Mouse (Mus musculus) brain, embryonic 14.5 days (tissue): ENCODE data around the gene Slain2. TPM values are rescaled to one million over a fixed set of nuclear protein-coding genes. Genes with fewer than 3 reads are reported as not detected.
A peak's percentile ranks its signal among the peaks of the same experiment; 100 is the strongest.

ENCODE experiments used
- DNase-seq: peaks from one replicate; pipeline ENCODE4 v3.0.0-alpha.2; 2011; ENCODE audit warnings: low read depth
- CTCF ChIP-seq: fragments of 200-500 bp; IDR thresholded peaks from 2 replicates; pipeline ENCODE4 v1.5.1; 2012; ENCODE audit warnings: inconsistent platforms, mild to moderate bottlenecking, moderate library complexity, borderline replicate concordance; ENCODE audit not compliant: insufficient read depth, insufficient read length; ENCODE audit errors: extremely low read depth
- POLR2A ChIP-seq: fragments of 200-500 bp; IDR thresholded peaks from 2 replicates; pipeline ENCODE4 v1.6.1; 2012; ENCODE audit warnings: mild to moderate bottlenecking, inconsistent platforms, borderline replicate concordance; ENCODE audit not compliant: poor library complexity, insufficient read depth, insufficient read length, severe bottlenecking; ENCODE audit errors: extremely low read depth
- polyA plus RNA-seq: library from polyadenylated mRNA; depleted of rRNA; stranded (reverse); fragments of >200 nt; gene quantifications from 2 replicates; pipeline ENCODE4 v1.2.3, GENCODE M21; 2012

Gene Slain2
- polyA plus RNA-seq, 1 experiment = 31.0 TPM

GRCm38 (mm10) chr5:72883706-72884105, 30.4 kb upstream of the Slain2 start:
- TF ChIP-seq POLR2A (no peak), CTCF (no peak)
- no peak for DNase-seq

GRCm38 (mm10) chr5:72886458-72887222, 27.5 kb upstream of the Slain2 start:
- peak; percentile 35 for DNase-seq
- TF ChIP-seq CTCF = no peak
- no peak for TF ChIP-seq POLR2A

GRCm38 (mm10) chr5:72888260-72888659, 25.8 kb upstream of the Slain2 start:
- TF ChIP-seq CTCF = no peak
- TF ChIP-seq POLR2A = no peak
- DNase-seq = no peak

GRCm38 (mm10) chr5:72891534-72891933, 22.6 kb upstream of the Slain2 start:
- TF ChIP-seq CTCF = peak; percentile 80
- TF ChIP-seq POLR2A = no peak

GRCm38 (mm10) chr5:72893987-72894386, 20.1 kb upstream of the Slain2 start:
- no peak for DNase-seq
- no peak for TF ChIP-seq POLR2A
- TF ChIP-seq CTCF = peak; percentile 60

More at GRCm38 (mm10) chr5:72891534-72891933, 22.6 kb upstream of the Slain2 start:
- DNase-seq = peak; percentile 55

GRCm38 (mm10) chr5:72895261-72895660, 18.8 kb upstream of the Slain2 start:
- TF ChIP-seq CTCF = no peak
- TF ChIP-seq POLR2A = no peak
- DNase-seq = no peak

GRCm38 (mm10) chr5:72896478-72897279, 17.4 kb upstream of the Slain2 start:
- DNase-seq = no peak
- TF ChIP-seq CTCF = no peak
- no peak for TF ChIP-seq POLR2A

GRCm38 (mm10) chr5:72897998-72898397, 16.1 kb upstream of the Slain2 start:
- no peak for TF ChIP-seq POLR2A
- DNase-seq = no peak

GRCm38 (mm10) chr5:72899255-72899654, 14.8 kb upstream of the Slain2 start:
- no peak for DNase-seq
- no peak for TF ChIP-seq POLR2A
- no peak for TF ChIP-seq CTCF

- no peak for DNase-seq
- TF ChIP-seq CTCF (no peak), POLR2A (no peak)
Observed at GRCm38 (mm10) chr5:72901866-72902265, 12.2 kb upstream of the Slain2 start.

- TF ChIP-seq POLR2A (no peak), CTCF (no peak)
Observed at GRCm38 (mm10) chr5:72902312-72902711, 11.8 kb upstream of the Slain2 start.

More at GRCm38 (mm10) chr5:72902312-72902711, 11.8 kb upstream of the Slain2 start:
- peak; percentile 64 for DNase-seq
